Mouse (Mus musculus) kidney, embryonic 16.5 days (tissue): ENCODE measurements at regions not wholly inside any gene's neighbourhood (a gene's known extent, or its start where the extent isn't known, plus 50 kb on each side); places are given as distances from the start of the nearest gene placed in this dataset.

Experiments used
- ATAC-seq: fragments of 200-750 bp; cut with Nextera tagmentation; 2 replicates; pipeline ENCODE4 v1.8.0; 2017; ENCODE audit warnings: moderate TSS enrichment; ENCODE audit not compliant: low FRiP score, low TSS enrichment
- H3K27ac ChIP-seq: fragments of 300-500 bp; sonication (generic); 2 replicates; pipeline ENCODE4 v1.5.1; 2014; ENCODE audit warnings: low read length
- H3K27me3 ChIP-seq: fragments of 300-500 bp; sonication (generic); 2 replicates; pipeline ENCODE4 v1.6.1; 2014; ENCODE audit warnings: low read length, control low read depth, mixed read lengths; ENCODE audit not compliant: insufficient read depth
- H3K36me3 ChIP-seq: fragments of 300-500 bp; sonication (generic); 2 replicates; pipeline ENCODE4 v1.6.1; 2014; ENCODE audit warnings: low read length, control low read depth, mixed read lengths; ENCODE audit not compliant: insufficient read depth
- H3K4me1 ChIP-seq: fragments of 300-500 bp; sonication (generic); 2 replicates; pipeline ENCODE4 v1.6.1; 2014; ENCODE audit warnings: low read length, control low read depth, mixed read lengths; ENCODE audit not compliant: insufficient read depth
- H3K4me2 ChIP-seq: fragments of 300-500 bp; sonication (generic); replicated peaks from 2 replicates; pipeline ENCODE4 v1.6.1; 2014; ENCODE audit warnings: low read depth, low read length
- H3K4me3 ChIP-seq: fragments of 300-500 bp; sonication (generic); 2 replicates; pipeline ENCODE4 v1.5.1; 2014; ENCODE audit warnings: mild to moderate bottlenecking, low read length
- H3K9ac ChIP-seq: fragments of 300-500 bp; sonication (generic); replicated peaks from 2 replicates; pipeline ENCODE4 v1.6.1; 2014; ENCODE audit warnings: low read length
- H3K9me3 ChIP-seq: fragments of 300-500 bp; sonication (generic); 2 replicates; pipeline ENCODE4 v1.6.1; 2016; ENCODE audit warnings: low read length, control low read depth
- WGBS: fragments of 180-500 bp; shearing (Covaris S2); extraction: QIAGEN DNeasy Blood & Tissue Kit; methylation state at CpG from one replicate; pipeline ENCODE4 v1.1.7; 2014; 5-methylcytosine and 5-hydroxymethylcytosine counted together

- H3K4me1 ChIP-seq = no peaks in the 10 kb centered on the region
- H3K27me3 ChIP-seq = no peaks in the 10 kb centered on the region
- no peak overlapping the region for H3K4me3 ChIP-seq
- 76% methylated on average over 2 of the region's 2 CpGs for WGBS
- no peaks in the 10 kb centered on the region for H3K9me3 ChIP-seq
- ATAC-seq = no peak
- no peaks in the 10 kb centered on the region for H3K36me3 ChIP-seq
- no peak overlapping the region for H3K4me2 ChIP-seq
- H3K9ac ChIP-seq = no peak overlapping the region
- H3K27ac ChIP-seq = no peak overlapping the region
Observed at GRCm38 (mm10) chr2:134029153-134029552, 477.2 kb downstream of the Bmp2 start.

GRCm38 (mm10) chr2:134017109-134017508 is 465.1 kb downstream of the Bmp2 start:
- H3K4me2 ChIP-seq = no peak overlapping the region
- no peak overlapping the region for H3K27ac ChIP-seq
- no peaks in the 10 kb centered on the region for H3K9me3 ChIP-seq
- H3K27me3 ChIP-seq = no peaks in the 10 kb centered on the region
- no peaks in the 10 kb centered on the region for H3K4me1 ChIP-seq
- H3K4me3 ChIP-seq = no peak overlapping the region
- no peak overlapping the region for H3K9ac ChIP-seq
- peak; percentile 35; the same call in 1 of the 2 replicates for ATAC-seq
- H3K36me3 ChIP-seq = no peaks in the 10 kb centered on the region

GRCm38 (mm10) chr2:134003146-134003545 is 451.2 kb downstream of the Bmp2 start:
- WGBS = 67% methylated on average over 1 of the region's 1 CpGs
- no peak for ATAC-seq

GRCm38 (mm10) chr2:133994742-133995141 is 442.8 kb downstream of the Bmp2 start:
- no peaks in the 10 kb centered on the region for H3K27me3 ChIP-seq
- no peaks in the 10 kb centered on the region for H3K36me3 ChIP-seq
- no peak overlapping the region for H3K4me2 ChIP-seq
- WGBS = 90% methylated on average over 1 of the region's 1 CpGs
- no peak overlapping the region for H3K4me3 ChIP-seq
- no peak overlapping the region for H3K9ac ChIP-seq
- H3K4me1 ChIP-seq = no peaks in the 10 kb centered on the region
- H3K9me3 ChIP-seq = no peaks in the 10 kb centered on the region
- no peak overlapping the region for H3K27ac ChIP-seq
- no peak for ATAC-seq

More at GRCm38 (mm10) chr2:134003146-134003545, 451.2 kb downstream of the Bmp2 start:
- Histone ChIP-seq H3K27ac (no peak overlapping the region), H3K4me3 (no peak overlapping the region), H3K9me3 (no peaks in the 10 kb centered on the region), H3K4me1 (no peaks in the 10 kb centered on the region), H3K27me3 (no peaks in the 10 kb centered on the region), H3K4me2 (no peak overlapping the region), H3K9ac (no peak overlapping the region), H3K36me3 (no peaks in the 10 kb centered on the region)

- Histone ChIP-seq H3K4me2 (no peak overlapping the region), H3K9me3 (no peaks in the 10 kb centered on the region), H3K36me3 (no peaks in the 10 kb centered on the region), H3K4me3 (no peak overlapping the region), H3K27me3 (no peaks in the 10 kb centered on the region), H3K27ac (no peak overlapping the region), H3K9ac (no peak overlapping the region), H3K4me1 (no peaks in the 10 kb centered on the region)
- WGBS = 91% methylated on average over 9 of the region's 9 CpGs
- ATAC-seq = no peak
Observed at GRCm38 (mm10) chr2:133994337-133994736, 442.4 kb downstream of the Bmp2 start.

GRCm38 (mm10) chr2:133987671-133988070 is 435.7 kb downstream of the Bmp2 start:
- Histone ChIP-seq H3K27me3 (no peaks in the 10 kb centered on the region), H3K9me3 (no peaks in the 10 kb centered on the region), H3K27ac (no peak overlapping the region), H3K9ac (no peak overlapping the region), H3K4me3 (no peak overlapping the region), H3K4me2 (no peak overlapping the region), H3K4me1 (no peaks in the 10 kb centered on the region), H3K36me3 (no peaks in the 10 kb centered on the region)
- WGBS = 92% methylated on average over 1 of the region's 1 CpGs
- no peak for ATAC-seq
